Mouse (Mus musculus): Measurements from ENCODE around the gene Susd5. TPM values are rescaled to one million over a fixed set of nuclear protein-coding genes. Genes with fewer than 3 reads are reported as not detected.

Gene Susd5
- not detected in 2 replicates for polyA plus RNA-seq (2012)

DNA sequence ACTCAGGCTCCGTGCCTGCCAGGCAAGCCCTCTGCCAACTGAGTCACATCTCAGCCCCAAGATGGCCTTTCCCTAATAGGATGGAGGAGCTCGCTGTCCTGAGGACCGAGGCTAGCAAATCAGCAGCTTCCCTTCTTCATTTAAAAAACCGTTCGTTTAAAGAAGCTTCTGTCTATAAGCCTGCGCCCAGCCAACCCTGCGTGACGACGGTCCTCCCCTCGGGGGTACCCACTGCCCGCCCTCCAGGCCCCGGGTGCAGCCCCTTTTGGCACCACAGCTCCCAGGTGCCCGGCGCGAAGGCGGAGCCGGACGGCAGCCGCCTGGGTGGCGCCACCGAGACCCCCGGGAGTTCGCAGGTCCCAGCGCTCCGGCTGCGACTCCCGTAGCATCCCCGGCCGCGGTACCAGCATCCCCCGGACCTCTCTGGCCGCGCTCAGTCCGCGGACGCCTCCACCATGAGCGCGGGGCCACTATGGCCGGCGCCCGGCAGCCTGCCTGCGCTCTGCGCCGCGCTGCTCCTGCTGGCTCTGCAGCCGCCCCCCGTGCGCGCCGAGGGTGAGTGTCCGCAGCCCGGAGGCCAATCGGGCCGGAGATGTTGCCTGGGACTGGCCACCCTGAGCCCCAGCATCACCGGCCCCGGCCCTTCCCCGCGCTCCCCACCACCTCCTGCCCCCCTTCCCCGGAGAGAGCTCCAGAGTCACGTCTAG is at the start of gene Susd5:
Susd5 (plus strand) TSS at position 51 of the 707 bp plus-strand sequence.

DNA sequence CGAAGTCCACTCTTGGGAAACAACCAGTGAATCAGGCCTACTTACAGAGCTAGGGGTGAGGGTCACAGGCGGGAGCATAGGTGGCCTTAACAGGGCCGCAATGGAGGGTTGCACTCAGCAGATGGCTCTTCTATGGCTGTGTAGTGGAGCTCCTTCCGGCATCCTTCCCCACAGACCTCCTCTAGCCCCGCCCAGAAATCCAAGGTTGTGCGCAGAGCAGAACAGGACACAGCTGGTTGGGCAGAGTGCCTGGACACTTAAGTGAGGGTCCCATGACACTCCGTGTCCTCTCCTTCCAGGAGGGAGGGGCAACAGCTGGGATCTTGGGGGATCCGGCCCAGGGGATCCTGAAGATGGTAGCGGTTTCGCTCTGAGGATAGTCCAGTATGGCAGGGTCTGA is 10.9 kb upstream of the Susd5 start, which contains the start of gene Fbxl2:
Fbxl2 (minus strand) TSS at position 164 of the 400 bp plus-strand sequence.

Other genes starting within 250 kb of the Susd5 start
- 45.6 and 66.6 TPM in 2 replicates for gene Ubp1, start 126.2 kb upstream of the Susd5 start, polyA plus RNA-seq (2012)
- gene Fbxl2, start 10.9 kb upstream of the Susd5 start, polyA plus RNA-seq (2012) = 0.36 and 0.45 TPM in 2 replicates